Mouse (Mus musculus) midbrain, embryonic 16.5 days (tissue): ENCODE results near the gene Zfp955b. TPM values are rescaled to one million over a fixed set of nuclear protein-coding genes. Genes with fewer than 3 reads are reported as not detected.

Experiments
- polyA plus RNA-seq: library from polyadenylated mRNA; unstranded; fragments of >200 nt; fragmentation: Nextera tagmentation; extraction: Ambion mirVana; gene quantifications from 2 replicates; pipeline ENCODE4 v1.2.1, GENCODE M21; 2015

Zfp955b gene
- polyA plus RNA-seq, 1 experiment from 2014 or later = 19.5 TPM

Other genes starting within 250 kb of the Zfp955b start
- not detected in 2 replicates for gene 4921501E09Rik, start 221.5 kb upstream of the Zfp955b start, polyA plus RNA-seq
- gene Zfp563, start 200.2 kb upstream of the Zfp955b start, polyA plus RNA-seq = 22.9 and 25.0 TPM in 2 replicates
- gene Morc2b, start 149.9 kb upstream of the Zfp955b start, polyA plus RNA-seq = 0.07 and 0.41 TPM in 2 replicates
- gene Olfr55, start 121.1 kb upstream of the Zfp955b start, polyA plus RNA-seq = not detected in 2 replicates
- not detected in 2 replicates for gene Olfr239, start 98.2 kb upstream of the Zfp955b start, polyA plus RNA-seq
- gene Olfr1564, start 67.9 kb upstream of the Zfp955b start, polyA plus RNA-seq = not detected in 2 replicates
- 27.6 and 29.5 TPM in 2 replicates for gene Zfp955a, start 34.4 kb upstream of the Zfp955b start, polyA plus RNA-seq
- gene Olfr63, start 24.9 kb upstream of the Zfp955b start, polyA plus RNA-seq = 0.03 TPM in 1 of 2 replicates, not detected in the other
- gene Zfp81, start 69.3 kb downstream of the Zfp955b start, polyA plus RNA-seq = 12.9 and 17.0 TPM in 2 replicates
- gene Zfp101, start 105.1 kb downstream of the Zfp955b start, polyA plus RNA-seq = 10.5 and 13.7 TPM in 2 replicates
- not detected in 2 replicates for gene Actl9, start 143.4 kb downstream of the Zfp955b start, polyA plus RNA-seq
- gene Adamts10, start 234.7 kb downstream of the Zfp955b start, polyA plus RNA-seq = 62.2 and 66.8 TPM in 2 replicates